Mouse (Mus musculus): ENCODE data around the gene Armh4. TPM values are rescaled to one million over a fixed set of nuclear protein-coding genes. Genes with fewer than 3 reads are reported as not detected.
A peak's percentile ranks its signal among the peaks of the same experiment; 100 is the strongest.
"Not testable (repeated sequence)": the region's sequence is repeated elsewhere in the genome, so short reads cannot be mapped to it uniquely, and the experiment has no call there.

Gene Armh4
- 53.1 and 53.9 TPM in 2 replicates for polyA plus RNA-seq (2016; fragmentation: Nextera tagmentation; extraction: Ambion mirVana)

DNA sequence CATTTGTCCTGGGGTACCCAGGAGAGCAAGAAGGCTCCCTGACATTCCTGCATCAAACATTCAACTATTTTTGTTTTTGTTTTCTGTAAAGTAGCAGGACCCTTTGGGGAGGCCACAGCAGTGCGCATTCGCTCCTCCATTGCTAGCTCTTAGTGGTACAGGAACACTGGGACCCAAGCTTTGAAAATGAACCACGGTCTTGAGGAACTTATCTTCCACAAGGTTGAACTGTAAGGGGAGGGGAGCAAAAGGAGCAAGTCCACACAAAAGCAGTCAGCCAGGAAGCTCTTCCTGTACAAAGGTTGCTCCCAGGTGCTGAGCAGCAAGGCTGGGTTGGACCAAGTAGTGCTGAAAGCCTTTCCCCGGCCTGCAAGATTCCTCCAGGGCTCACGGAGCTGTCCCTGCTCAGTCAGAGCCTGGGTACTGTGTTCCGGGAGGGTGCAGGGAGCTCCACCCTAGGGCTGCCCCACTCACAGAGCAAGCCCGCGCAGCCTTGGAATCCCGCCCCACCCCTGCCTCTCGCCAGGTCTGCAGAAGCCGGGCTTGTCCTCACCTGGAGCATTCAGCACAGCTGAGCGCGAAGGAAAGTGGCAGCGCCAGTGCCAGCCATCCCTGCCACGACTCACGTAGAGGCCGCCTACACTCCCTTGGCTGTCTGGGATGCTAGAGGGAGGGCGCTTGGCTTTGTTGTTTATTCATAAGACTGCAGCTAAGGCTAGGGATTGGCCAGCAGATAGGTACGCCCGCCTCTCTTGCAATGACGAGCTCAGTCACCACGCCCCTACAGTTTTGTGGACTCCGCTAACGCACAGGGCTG lies at the start of gene Armh4:
TSS of gene Armh4 (minus strand) at position 669 of the 817 bp plus-strand sequence.
- Histone ChIP-seq H3K4me2 (replicated peaks) (peak within 1 kb of the TSS; percentile 63), H3K36me3 (no peaks in the 10 kb centered on the region), H3K4me1 (0 out of 2 replicates have a peak, but pooled peaks cover 4% of the 10 kb centered on the region), H3K9ac (replicated peaks) (peak within 1 kb of the TSS; percentile 76), H3K27ac (replicated peaks) (peak within 1 kb of the TSS; percentile 76), H3K27me3 (peaks cover 16% of the 10 kb centered on the region), H3K9me3 (no peaks in the 10 kb centered on the region), H3K4me3 (peak within 1 kb of the TSS; percentile 60)
- WGBS: under 1% methylated on average over 24 of the region's 24 CpGs
- ATAC-seq (ENCODE audit: low FRiP score, low read depth): peak; percentile 99

DNA sequence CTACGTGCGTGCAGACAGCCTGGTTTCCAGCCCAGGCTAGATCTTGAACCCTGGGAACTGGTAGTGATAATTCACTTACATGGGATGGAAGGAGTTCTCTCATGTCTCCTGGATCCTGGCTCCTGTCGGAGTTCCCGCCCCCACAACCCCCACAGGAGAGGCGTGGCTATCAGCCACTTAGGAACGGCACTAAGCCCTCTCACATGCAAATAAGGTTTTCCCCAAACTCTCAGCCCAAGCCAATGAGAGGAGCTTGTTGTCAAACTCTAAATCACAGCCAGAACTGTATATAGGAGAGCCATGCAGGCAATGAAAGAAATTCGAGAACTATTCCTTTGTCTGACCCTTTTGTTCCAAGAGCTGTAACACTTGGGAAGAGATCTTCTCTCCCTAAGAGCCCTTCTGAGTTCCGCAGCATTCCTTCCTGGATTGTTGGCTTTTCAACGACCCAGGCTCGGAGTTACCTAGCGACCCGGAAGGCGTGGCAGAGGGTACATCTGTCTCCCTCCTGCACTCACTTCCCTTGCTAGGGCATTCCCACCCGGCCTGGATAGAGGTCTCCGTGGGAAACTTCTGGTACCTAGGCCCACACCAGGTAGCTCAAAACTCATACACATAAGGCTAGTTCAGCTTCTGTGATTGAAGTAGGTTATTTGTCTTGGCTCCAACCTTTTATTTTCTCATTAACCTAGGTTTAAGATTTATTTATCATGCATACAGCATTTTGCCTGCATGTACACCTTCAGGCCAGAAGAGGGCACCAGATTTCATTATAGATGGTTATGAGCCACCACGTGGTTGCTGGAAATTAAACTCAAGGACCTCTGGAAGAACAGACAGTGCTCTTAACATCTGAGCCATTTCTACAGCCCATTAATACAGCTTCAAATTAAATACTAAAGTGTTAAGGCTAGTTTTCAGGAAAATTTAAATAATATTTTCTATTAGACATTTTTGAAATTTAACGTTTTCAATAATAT lies 46.3 kb upstream of the Armh4 start:
- peak; percentile 80 for ATAC-seq (ENCODE audit: low FRiP score, low read depth)
- H3K4me1 ChIP-seq: 0 out of 2 replicates have a peak, but pooled peaks cover 5% of the 10 kb centered on the region
- 9% methylated on average over 17 of the region's 17 CpGs for WGBS
- H3K27me3 ChIP-seq: no peaks in the 10 kb centered on the region
- peak overlapping the region; percentile 52 for H3K4me2 ChIP-seq (replicated peaks)
- H3K9me3 ChIP-seq: no peaks in the 10 kb centered on the region
- no peak overlapping the region for H3K27ac ChIP-seq (replicated peaks)
- H3K4me3 ChIP-seq: peak overlapping the region; percentile 29
- no peaks in the 10 kb centered on the region for H3K36me3 ChIP-seq
- peak overlapping the region; percentile 11; the same call in 1 of the 2 replicates for H3K9ac ChIP-seq (replicated peaks)

GRCm38 (mm10) chr14:49819721-49820440 lies 36.7 kb upstream of the Armh4 start:
- not testable (repeated sequence) for H3K27ac ChIP-seq (replicated peaks); H3K4me3 ChIP-seq; H3K9ac ChIP-seq (replicated peaks); H3K4me1 ChIP-seq; H3K36me3 ChIP-seq; H3K27me3 ChIP-seq; ATAC-seq (ENCODE audit: low FRiP score, low read depth); H3K9me3 ChIP-seq; H3K4me2 ChIP-seq (replicated peaks)
- 73% methylated on average over 8 of the region's 8 CpGs for WGBS

DNA sequence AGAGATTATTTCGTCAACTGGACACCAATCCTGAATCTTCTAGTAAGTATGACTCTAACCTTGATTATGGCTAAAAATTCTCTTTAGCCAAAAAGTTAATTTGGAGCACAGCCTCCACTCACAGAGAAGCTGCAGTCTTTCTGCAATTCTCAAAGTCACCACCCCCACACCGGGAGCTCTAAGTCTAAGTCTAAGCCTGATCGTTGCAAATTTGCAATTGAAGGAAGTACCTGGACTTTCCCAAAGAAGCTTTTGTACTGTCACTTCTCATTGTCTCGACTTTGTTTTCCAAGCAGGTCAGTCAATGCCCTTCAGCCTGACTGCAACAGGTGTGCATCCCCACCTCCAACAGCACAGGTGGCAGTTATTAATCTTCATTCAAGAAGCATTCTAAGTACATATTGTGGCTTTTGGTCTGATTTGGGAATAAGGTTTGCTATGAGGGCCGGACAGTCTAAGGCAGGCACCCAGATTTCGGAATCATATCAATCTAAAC lies 35.6 kb upstream of the Armh4 start:
- not testable (repeated sequence) for H3K27me3 ChIP-seq; H3K36me3 ChIP-seq; ATAC-seq (ENCODE audit: low FRiP score, low read depth); H3K9ac ChIP-seq (replicated peaks); H3K4me3 ChIP-seq; H3K4me2 ChIP-seq (replicated peaks); H3K27ac ChIP-seq (replicated peaks); H3K4me1 ChIP-seq; H3K9me3 ChIP-seq
- WGBS: 88% methylated on average over 6 of the region's 6 CpGs

DNA sequence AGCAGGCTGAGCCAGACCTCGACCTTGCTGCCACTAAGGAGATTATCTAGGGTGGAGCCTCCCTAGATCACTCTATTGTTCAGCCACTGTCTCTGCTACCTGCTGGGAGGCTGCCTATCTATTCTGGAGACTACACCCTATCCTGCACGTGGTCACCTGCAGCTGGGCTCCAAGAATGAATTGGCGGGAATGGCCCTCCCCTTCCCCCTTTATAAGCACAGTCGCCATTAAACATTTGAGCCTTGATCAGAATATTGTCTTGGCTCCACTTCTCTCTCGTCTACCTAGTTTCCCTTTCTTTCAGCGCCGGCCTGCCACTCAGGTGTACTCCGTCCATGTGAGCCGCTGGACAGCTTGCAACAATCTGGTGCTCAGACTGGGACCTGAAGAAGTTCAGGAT lies 29.8 kb upstream of the Armh4 start:
- 82% methylated on average over 9 of the region's 9 CpGs for WGBS
- not testable (repeated sequence) for H3K4me3 ChIP-seq; H3K9ac ChIP-seq (replicated peaks); ATAC-seq (ENCODE audit: low FRiP score, low read depth); H3K27me3 ChIP-seq; H3K4me2 ChIP-seq (replicated peaks); H3K27ac ChIP-seq (replicated peaks); H3K4me1 ChIP-seq; H3K36me3 ChIP-seq; H3K9me3 ChIP-seq

DNA sequence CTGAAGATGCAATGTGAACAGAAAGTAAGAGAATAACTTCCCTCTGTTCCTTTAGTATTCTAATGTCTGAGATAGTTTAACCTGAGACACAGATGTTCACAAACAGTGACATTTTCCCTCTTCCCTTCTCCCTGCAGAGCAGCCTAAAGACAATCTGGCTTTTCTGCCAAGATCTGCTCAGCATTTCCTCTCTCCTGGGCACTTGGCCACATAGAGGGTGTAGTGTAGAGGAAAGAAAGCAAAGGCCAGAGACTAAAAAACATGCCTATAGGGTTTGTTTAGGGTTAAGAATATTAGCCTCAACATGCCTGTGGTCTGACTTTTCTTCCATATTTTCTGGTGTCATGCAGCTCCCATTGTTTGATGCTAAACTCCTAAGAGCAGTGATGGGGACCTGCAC lies 21.9 kb upstream of the Armh4 start:
- H3K4me2 ChIP-seq (replicated peaks); H3K4me3 ChIP-seq; H3K9me3 ChIP-seq; H3K4me1 ChIP-seq; H3K27ac ChIP-seq (replicated peaks); H3K9ac ChIP-seq (replicated peaks); H3K27me3 ChIP-seq; ATAC-seq (ENCODE audit: low FRiP score, low read depth); H3K36me3 ChIP-seq: not testable (repeated sequence)

GRCm38 (mm10) chr14:49801444-49801843 lies 18.3 kb upstream of the Armh4 start:
- Histone ChIP-seq H3K27me3 (no peaks in the 10 kb centered on the region), H3K9ac (replicated peaks) (no peak overlapping the region), H3K27ac (replicated peaks) (no peak overlapping the region), H3K4me2 (replicated peaks) (no peak overlapping the region), H3K9me3 (no peaks in the 10 kb centered on the region), H3K4me3 (no peak overlapping the region), H3K36me3 (no peaks in the 10 kb centered on the region), H3K4me1 (no peaks in the 10 kb centered on the region)
- WGBS: 11% methylated on average over 4 of the region's 4 CpGs
- ATAC-seq (ENCODE audit: low FRiP score, low read depth): no peak

DNA sequence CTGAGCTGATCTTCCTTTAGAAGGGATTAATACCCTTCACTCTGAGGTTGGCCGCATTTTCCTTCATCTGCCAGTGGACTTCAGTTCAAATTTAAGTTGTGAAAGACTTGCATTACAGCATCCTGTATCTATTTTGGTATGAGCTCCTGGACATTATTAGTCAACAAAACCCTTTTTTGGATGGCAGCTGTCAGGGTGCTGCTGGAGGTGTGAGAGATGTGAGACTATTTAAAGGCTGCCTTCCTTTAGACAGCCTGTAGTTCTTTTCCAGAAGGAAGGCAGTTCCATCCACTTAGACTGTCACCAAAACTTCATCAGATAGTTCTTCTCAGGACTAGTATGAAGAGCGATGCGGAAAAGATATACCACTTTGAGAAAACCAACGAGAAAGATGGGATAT lies 10.8 kb upstream of the Armh4 start:
- H3K4me1 ChIP-seq: peaks cover 3% of the 10 kb centered on the region; the same call in 1 of the 2 replicates
- no peak overlapping the region for H3K4me3 ChIP-seq
- H3K9me3 ChIP-seq: no peaks in the 10 kb centered on the region
- H3K4me2 ChIP-seq (replicated peaks): no peak overlapping the region
- H3K27me3 ChIP-seq: no peaks in the 10 kb centered on the region
- 83% methylated on average over 4 of the region's 4 CpGs for WGBS
- no peak overlapping the region for H3K9ac ChIP-seq (replicated peaks)
- H3K36me3 ChIP-seq: no peaks in the 10 kb centered on the region
- no peak overlapping the region for H3K27ac ChIP-seq (replicated peaks)
- no peak for ATAC-seq (ENCODE audit: low FRiP score, low read depth)

DNA sequence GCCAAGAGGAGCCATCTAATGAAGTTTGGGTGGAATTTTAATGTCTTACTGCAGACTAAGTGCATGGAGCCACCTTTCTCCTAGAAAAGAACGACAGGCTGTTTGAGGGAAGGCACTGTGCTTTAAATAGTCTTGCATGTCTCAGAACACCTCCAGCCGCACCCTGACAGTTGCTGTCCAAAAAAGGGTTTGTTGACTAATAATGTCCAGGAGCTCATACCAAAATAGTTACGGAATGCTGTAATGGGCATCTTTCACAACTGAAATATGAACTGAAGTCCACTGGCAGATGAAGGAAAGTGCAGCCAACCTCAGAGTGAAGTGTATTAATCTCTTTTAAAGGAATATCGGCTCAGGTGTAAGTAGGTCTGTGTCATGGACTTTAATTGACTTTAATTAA lies 7.4 kb upstream of the Armh4 start:
- H3K9ac ChIP-seq (replicated peaks): no peak overlapping the region
- peaks cover 3% of the 10 kb centered on the region; the same call in 1 of the 2 replicates for H3K4me1 ChIP-seq
- no peak for ATAC-seq (ENCODE audit: low FRiP score, low read depth)
- WGBS: 69% methylated on average over 4 of the region's 4 CpGs
- peaks cover 13% of the 10 kb centered on the region for H3K27me3 ChIP-seq
- H3K27ac ChIP-seq (replicated peaks): no peak overlapping the region
- no peak overlapping the region for H3K4me2 ChIP-seq (replicated peaks)
- no peaks in the 10 kb centered on the region for H3K9me3 ChIP-seq
- no peaks in the 10 kb centered on the region for H3K36me3 ChIP-seq
- H3K4me3 ChIP-seq: no peak overlapping the region

- 62% methylated on average over 2 of the region's 2 CpGs for whole genome bisulfite sequencing
- no peak for ATAC-seq (ENCODE audit: low FRiP score, low read depth)
- Histone ChIP-seq H3K36me3 (no peaks in the 10 kb centered on the region), H3K4me3 (no peak overlapping the region), H3K27ac (replicated peaks) (no peak overlapping the region), H3K9ac (replicated peaks) (no peak overlapping the region), H3K9me3 (no peaks in the 10 kb centered on the region), H3K27me3 (peaks cover 18% of the 10 kb centered on the region), H3K4me1 (0 out of 2 replicates have a peak, but pooled peaks cover 4% of the 10 kb centered on the region), H3K4me2 (replicated peaks) (no peak overlapping the region)
Measured at GRCm38 (mm10) chr14:49785793-49786192, 2.6 kb upstream of the Armh4 start.

GRCm38 (mm10) chr14:49783866-49784265 lies 683 bp upstream of the Armh4 start:
- no peak; the same call in 1 of the 2 replicates for ATAC-seq (ENCODE audit: low FRiP score, low read depth)
- H3K27ac ChIP-seq (replicated peaks): no peak overlapping the region
- WGBS: 86% methylated on average over 4 of the region's 4 CpGs
- H3K36me3 ChIP-seq: no peaks in the 10 kb centered on the region
- no peak overlapping the region for H3K9ac ChIP-seq (replicated peaks)
- no peak overlapping the region for H3K4me3 ChIP-seq
- peak overlapping the region; percentile 63; the same call in 1 of the 2 replicates for H3K4me2 ChIP-seq (replicated peaks)
- 0 out of 2 replicates have a peak, but pooled peaks cover 4% of the 10 kb centered on the region for H3K4me1 ChIP-seq
- H3K27me3 ChIP-seq: peaks cover 18% of the 10 kb centered on the region
- H3K9me3 ChIP-seq: no peaks in the 10 kb centered on the region

Data from midbrain, embryonic 12.5 days (tissue).